Mouse (Mus musculus): ENCODE measurements around the gene Serpina3a.

- no peak for TF ChIP-seq POLR2A (IDR thresholded peaks at IDR 0.05; ENCODE audit: insufficient read depth, low read length)
- no peak for TF ChIP-seq CTCF (IDR thresholded peaks at IDR 0.05; ENCODE audit: low read depth, low read length)
Measured at GRCm38 (mm10) chr12:104138216-104138615, 25.7 kb downstream of the Serpina3a start.

Data from ES-Bruce4 (cell line).